Mouse (Mus musculus) liver, adult 2 months (tissue): Measurements from ENCODE around the gene Kazn.

Experiments
- CTCF ChIP-seq: fragments of 200-500 bp; IDR thresholded peaks from 2 replicates; pipeline ENCODE4 v1.5.1; 2011; ENCODE audit warnings: low read depth, low read length, control low read depth
- POLR2A ChIP-seq: fragments of 200-500 bp; IDR thresholded peaks from 2 replicates; pipeline ENCODE4 v1.6.1; 2011; ENCODE audit warnings: low read length, control low read depth; ENCODE audit not compliant: insufficient read depth; ENCODE audit errors: extremely low read depth

- no peak for TF ChIP-seq CTCF
- TF ChIP-seq POLR2A = no peak
Measured at GRCm38 (mm10) chr4:142165363-142165762, 73.8 kb downstream of the Kazn start.
